Mouse (Mus musculus): ENCODE data around the gene Sco2. TPM values are rescaled to one million over a fixed set of nuclear protein-coding genes. Genes with fewer than 3 reads are reported as not detected.

Sco2 gene
- total and polyA plus RNA-seq, 3 experiments: 17.1 to 34.7 (median 27.2) TPM

DNA sequence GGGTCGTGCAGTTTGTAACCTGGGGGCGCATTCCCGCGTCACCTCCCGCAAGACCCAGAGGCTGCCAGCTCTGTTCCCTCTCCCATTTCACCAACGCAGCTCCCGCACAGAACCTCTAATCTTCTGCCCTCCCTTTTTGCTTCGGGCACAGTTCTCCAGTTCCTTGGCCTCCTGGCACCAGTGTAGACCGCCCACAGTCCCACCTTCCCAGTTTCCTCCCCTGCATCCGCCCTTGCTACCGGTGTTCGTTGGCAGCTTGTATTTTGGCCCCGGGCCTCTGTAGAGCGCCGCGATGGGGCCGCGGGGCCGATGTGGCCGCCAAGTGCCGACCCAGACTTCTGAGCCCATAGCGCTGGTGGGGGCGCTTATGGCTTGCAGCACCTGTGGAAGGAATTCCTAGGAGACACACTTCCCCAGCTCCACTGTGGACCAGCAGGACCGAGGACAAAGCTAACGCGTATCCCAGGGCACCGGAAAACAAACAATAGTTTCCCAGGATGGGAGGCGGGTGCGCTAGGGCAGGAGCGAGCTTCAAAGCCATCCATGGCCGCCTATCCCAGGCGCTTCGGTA lies 5.3 kb upstream of the Sco2 start, which contains the start of gene Odf3b:
TSS of gene Odf3b (minus strand) at position 452 of the 571 bp plus-strand sequence.
- H3K9ac ChIP-seq (ENCODE audit: insufficient read depth, low read depth): no peak within 1 kb of the TSS
- dilution Hi-C loops (cut with MboI; ENCODE audit: extremely low pct_ligation_motif_present, extremely low pct_unique_long_range_greater_than_20kb, low sequenced_read_pairs): no loop called here
- H3K79me2 ChIP-seq (replicated peaks; ENCODE audit: control insufficient read depth, extremely low read depth, insufficient read depth, poor library complexity, severe bottlenecking): no peaks in the 10 kb centered on the region
- no peak within 1 kb of the TSS for H3K4me2 ChIP-seq (ENCODE audit: insufficient read depth, low read depth, poor library complexity, severe bottlenecking)
- no peak for DNase-seq (ENCODE audit: extremely low read depth)
- no peak within 1 kb of the TSS for H3K27ac ChIP-seq (ENCODE audit: insufficient read depth, low read depth)
- H3K27me3 ChIP-seq (replicated peaks): peaks cover 16% of the 10 kb centered on the region
- H3K4me1 ChIP-seq (ENCODE audit: control insufficient read depth in 1 of 2, insufficient read depth in 2 of 2): peaks cover 0 to 8% of the 10 kb centered on the region in 2 experiments; a peak in 2 of 4 replicates
- no peaks in the 10 kb centered on the region for H3K36me3 ChIP-seq (replicated peaks in 1 of 2; ENCODE audit: control insufficient read depth in 1 of 2, insufficient read depth in 1 of 2, low read length in 1 of 2)
- no peak within 1 kb of the TSS for H3K4me3 ChIP-seq (replicated peaks in 1 of 3; ENCODE audit: low read depth in 2 of 3, low read length in 2 of 3, poor library complexity in 1 of 3)
- TF ChIP-seq SMC3 (IDR thresholded peaks at IDR 0.05; ENCODE audit: low read depth, low read length): no peak
- TF ChIP-seq MXI1 (IDR thresholded peaks at IDR 0.05; ENCODE audit: low read depth, low read length): no peak
- no peak for TF ChIP-seq POLR2AphosphoS2 (IDR thresholded peaks at IDR 0.05; ENCODE audit: low read depth, low read length)
- no peak for TF ChIP-seq CHD2 (IDR thresholded peaks at IDR 0.05; ENCODE audit: low read length)
- no peak for TF ChIP-seq CTCF (conservative IDR thresholded peaks at IDR 0.05 in 1 of 2, IDR thresholded peaks at IDR 0.05 in 1 of 2; ENCODE audit: low read depth in 2 of 2, low read length in 2 of 2)
- TF ChIP-seq HCFC1 (IDR thresholded peaks at IDR 0.05; ENCODE audit: low read depth, low read length): no peak
- TF ChIP-seq TCF12 (IDR thresholded peaks at IDR 0.05; ENCODE audit: low read depth, low read length): no peak
- TF ChIP-seq USF1 (IDR thresholded peaks at IDR 0.05; ENCODE audit: low read depth, low read length): no peak
- TF ChIP-seq MAFK (IDR thresholded peaks at IDR 0.05; ENCODE audit: insufficient replicate concordance, low read length): no peak
- no peak for TF ChIP-seq ETS1 (conservative IDR thresholded peaks at IDR 0.05; ENCODE audit: low read depth, low read length)
- no peak for TF ChIP-seq UBTF (IDR thresholded peaks at IDR 0.05; ENCODE audit: low read depth, low read length)
- TF ChIP-seq NELFE (IDR thresholded peaks at IDR 0.05; ENCODE audit: low read depth, low read length): no peak
- TF ChIP-seq KAT2A (IDR thresholded peaks at IDR 0.05; ENCODE audit: insufficient replicate concordance, low read length): no peak
- no peak for TF ChIP-seq E2F4 (IDR thresholded peaks at IDR 0.05; ENCODE audit: insufficient replicate concordance, low read depth, low read length)
- TF ChIP-seq RAD21 (IDR thresholded peaks at IDR 0.05; ENCODE audit: low read depth, low read length): no peak
- no peak for TF ChIP-seq GABPA (IDR thresholded peaks at IDR 0.05; ENCODE audit: insufficient replicate concordance, low read depth, low read length)
- no peak for TF ChIP-seq MAX (IDR thresholded peaks at IDR 0.05; ENCODE audit: low read length)
- TF ChIP-seq ZC3H11A (IDR thresholded peaks at IDR 0.05; ENCODE audit: low read depth, low read length): no peak
- H3K9me3 ChIP-seq (replicated peaks; ENCODE audit: low read length): peaks cover 13% of the 10 kb centered on the region
- in situ Hi-C loops (cut with MboI; ENCODE audit: low pct_ligation_motif_present, low pct_unique_long_range_greater_than_20kb, low sequenced_read_pairs): no loop called here

DNA sequence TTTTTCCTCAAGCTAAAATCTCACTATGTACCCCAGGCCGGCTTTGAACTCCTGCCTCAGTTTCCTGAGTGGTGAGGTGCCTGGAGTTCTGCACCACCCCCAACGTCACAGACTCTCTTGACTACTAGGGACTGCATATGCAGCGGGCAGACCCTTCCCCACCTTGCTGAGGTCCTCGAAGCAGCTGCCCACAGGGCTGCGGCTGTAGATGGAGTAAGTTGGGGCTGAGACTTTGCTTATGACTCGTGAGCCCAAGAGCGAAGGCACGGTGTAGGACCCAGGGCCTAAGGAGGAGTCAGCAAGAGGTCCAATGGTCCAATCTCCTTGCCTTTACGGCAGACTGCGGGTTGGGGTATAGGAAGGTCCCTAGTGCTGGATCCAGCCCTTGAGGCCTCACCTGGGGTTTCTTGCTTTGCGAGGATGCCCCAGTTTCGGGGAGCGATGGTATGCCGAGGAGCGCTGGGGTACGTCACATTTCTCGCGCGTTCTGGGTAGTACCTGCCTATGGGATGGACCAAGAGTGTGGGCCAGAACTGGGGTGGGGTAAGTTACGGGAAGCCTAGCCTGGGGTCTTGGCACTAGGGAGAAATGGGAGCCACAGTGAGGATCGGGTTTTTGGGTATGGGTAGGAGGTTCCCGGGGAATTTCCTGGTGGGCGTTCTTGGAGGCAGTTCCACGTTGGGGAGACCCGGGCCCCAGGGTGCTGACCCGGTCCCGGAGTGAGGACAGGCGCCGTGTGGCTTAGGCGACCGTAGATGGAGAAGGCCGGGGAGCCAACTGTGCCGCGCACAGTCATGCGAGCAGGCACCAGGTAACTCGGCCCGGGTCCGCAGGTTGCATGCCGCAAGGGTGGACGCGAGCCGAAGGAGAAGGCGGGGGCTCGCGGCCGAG lies 4.5 kb upstream of the Sco2 start:
- dilution Hi-C loops (cut with MboI; ENCODE audit: extremely low pct_ligation_motif_present, extremely low pct_unique_long_range_greater_than_20kb, low sequenced_read_pairs) (no loop called here), in situ Hi-C loops (cut with MboI; ENCODE audit: low pct_ligation_motif_present, low pct_unique_long_range_greater_than_20kb, low sequenced_read_pairs) (no loop called here)
- Histone ChIP-seq H3K9me3 (replicated peaks; ENCODE audit: low read length) (peaks cover 13% of the 10 kb centered on the region), H3K27ac (ENCODE audit: insufficient read depth, low read depth) (no peak overlapping the region), H3K36me3 (replicated peaks in 1 of 2; ENCODE audit: control insufficient read depth in 1 of 2, insufficient read depth in 1 of 2, low read length in 1 of 2) (no peaks in the 10 kb centered on the region), H3K27me3 (replicated peaks) (peaks cover 12% of the 10 kb centered on the region), H3K4me3 (replicated peaks in 1 of 3; ENCODE audit: low read depth in 2 of 3, low read length in 2 of 3, poor library complexity in 1 of 3) (no peak overlapping the region), H3K4me1 (ENCODE audit: control insufficient read depth in 1 of 2, insufficient read depth in 2 of 2) (peaks cover 0 to 9% of the 10 kb centered on the region in 2 experiments; a peak in 2 of 4 replicates), H3K79me2 (replicated peaks; ENCODE audit: control insufficient read depth, extremely low read depth, insufficient read depth, poor library complexity, severe bottlenecking) (no peaks in the 10 kb centered on the region), H3K9ac (ENCODE audit: insufficient read depth, low read depth) (no peak overlapping the region), H3K4me2 (ENCODE audit: insufficient read depth, low read depth, poor library complexity, severe bottlenecking) (no peak overlapping the region)
- no peak for DNase-seq (ENCODE audit: extremely low read depth)
- TF ChIP-seq BHLHE40 (IDR thresholded peaks at IDR 0.05; ENCODE audit: low read depth, low read length): no peak
- TF ChIP-seq E2F4 (IDR thresholded peaks at IDR 0.05; ENCODE audit: insufficient replicate concordance, low read depth, low read length): no peak
- TF ChIP-seq HCFC1 (IDR thresholded peaks at IDR 0.05; ENCODE audit: low read depth, low read length): no peak
